Mouse (Mus musculus): ENCODE measurements around the gene Hnf1b.

The Hnf1b gene

DNA sequence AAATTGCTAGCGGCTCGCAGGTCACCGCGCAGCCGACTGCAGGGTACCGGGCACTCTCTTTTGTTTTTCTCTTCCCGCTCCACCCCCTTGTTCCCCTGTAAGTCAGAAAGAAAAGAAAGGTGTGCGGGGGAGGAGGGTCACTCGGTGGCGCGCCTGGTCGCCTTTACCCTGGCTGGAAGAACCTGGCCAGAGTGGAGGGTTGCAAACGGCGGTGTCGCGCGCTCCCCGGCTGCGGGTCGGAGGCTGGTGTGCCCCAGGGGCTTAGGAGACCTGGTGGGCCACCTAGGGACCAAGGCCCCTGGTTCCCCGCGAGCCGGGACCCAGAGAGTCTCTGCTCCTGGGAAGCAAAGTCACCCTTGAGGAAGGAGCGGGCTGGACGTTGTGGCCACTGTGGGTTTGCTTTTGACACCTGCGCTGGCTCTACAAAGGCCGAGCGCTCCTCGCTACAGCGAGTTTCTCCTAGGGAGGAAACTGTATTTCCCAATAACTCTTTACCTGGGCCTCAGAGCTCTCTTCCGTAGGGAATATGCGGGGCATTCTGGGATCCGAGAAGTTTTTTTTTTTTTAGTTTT is 3.4 kb downstream of the Hnf1b start:
- no peak for DNase-seq (ENCODE audit: low read depth)

DNA sequence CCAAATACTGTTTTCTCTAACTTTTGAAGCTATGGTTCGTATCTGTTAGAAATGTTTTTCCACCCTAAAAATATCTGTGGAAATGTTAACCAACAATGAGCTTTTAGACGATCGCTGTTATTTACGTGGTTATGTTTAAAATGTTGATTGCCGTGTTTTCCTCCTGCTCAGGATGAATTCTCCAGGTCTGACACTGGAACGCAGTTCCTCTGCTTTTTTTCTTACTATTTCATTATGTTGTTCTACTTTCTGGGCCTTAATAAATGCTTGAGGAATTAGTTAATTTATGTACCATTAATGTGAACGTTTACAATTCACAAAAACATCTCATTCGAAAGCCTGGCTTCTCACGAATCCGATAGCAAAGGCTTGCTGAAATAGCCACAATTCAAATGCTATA is 4.2 kb downstream of the Hnf1b start:
- DNase-seq (ENCODE audit: low read depth), result no peak

DNA sequence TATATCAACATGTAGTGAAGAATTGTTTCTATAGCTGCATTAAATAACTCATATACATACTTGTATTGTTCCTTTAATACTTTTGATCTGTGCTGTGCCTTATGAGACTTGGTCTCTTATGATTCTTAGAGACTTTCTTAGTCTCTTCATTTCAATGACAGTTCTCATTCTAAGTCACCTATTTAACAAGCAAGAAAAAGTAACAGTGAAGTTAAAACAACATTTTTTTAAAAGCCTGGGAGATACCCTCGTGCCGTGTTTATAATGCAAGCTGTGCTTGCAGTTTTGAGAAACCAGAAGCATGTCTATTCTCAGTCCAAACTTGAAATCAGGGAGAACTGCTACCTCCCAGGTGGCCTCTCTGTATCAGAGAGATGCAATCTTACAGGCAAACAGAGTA is 4.8 kb downstream of the Hnf1b start:
- no peak for DNase-seq (ENCODE audit: low read depth)

DNA sequence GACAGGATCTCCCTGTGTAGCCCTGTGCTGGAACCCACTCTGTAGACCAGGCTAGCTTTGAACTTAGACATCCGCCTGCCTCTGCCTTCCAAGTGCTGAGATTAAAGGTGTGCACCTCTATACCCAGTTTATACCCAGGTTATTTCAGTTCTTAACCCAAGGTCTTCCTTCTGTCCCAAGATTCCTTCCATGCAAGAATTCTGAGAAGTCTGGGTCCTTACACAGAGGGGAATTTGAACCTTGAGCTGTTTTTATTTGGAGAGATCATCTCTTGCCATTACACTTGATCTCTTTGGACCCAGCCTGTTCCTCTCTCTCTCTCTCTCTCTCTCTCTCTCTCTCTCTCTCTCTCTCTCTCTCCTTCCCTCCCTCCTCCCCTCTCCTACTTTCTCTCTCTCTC is 7.4 kb downstream of the Hnf1b start:
- DNase-seq (ENCODE audit: low read depth), result no peak

DNA sequence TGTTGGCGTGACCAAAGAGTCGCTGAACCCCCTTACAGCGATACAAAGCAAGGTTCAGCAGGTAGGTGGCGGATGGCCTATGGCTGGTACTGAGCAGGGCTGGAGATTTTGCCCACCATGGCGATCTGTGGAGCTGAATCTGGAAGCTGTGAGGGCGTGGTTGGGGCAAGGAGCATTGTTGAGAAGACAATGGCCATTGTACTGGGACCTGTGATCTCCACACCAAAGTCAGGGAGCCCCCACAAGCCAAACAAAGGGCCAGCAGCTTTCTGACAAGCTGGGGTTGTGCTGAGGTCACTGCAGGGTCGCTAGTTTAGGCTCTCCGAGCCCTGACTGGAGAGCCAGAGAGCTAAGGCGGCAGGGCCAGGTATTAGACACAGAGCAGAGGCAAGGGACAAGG is 15.4 kb downstream of the Hnf1b start:
- DNase-seq (ENCODE audit: low read depth), result no peak

DNA sequence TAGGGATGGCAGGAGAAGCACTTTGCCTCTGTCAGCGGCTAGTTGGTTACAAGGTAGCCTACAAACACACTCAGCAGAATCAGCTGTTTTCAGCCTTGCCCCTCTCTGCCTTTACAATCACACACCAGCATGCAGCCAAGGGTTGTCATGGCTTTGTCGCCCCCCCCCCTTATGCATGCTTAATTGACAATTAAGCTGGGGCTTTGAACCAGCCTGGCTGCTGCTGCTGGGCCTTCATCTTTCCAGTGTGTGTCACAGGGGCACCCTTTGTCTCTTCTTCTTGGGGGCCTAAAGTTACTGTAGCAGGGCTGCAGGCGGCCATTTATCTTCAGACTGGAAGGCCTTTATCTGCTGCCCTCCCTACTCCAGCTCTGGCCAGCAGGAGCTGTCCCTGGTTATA is 17.7 kb downstream of the Hnf1b start:
- DNase-seq (ENCODE audit: low read depth), result no peak

DNA sequence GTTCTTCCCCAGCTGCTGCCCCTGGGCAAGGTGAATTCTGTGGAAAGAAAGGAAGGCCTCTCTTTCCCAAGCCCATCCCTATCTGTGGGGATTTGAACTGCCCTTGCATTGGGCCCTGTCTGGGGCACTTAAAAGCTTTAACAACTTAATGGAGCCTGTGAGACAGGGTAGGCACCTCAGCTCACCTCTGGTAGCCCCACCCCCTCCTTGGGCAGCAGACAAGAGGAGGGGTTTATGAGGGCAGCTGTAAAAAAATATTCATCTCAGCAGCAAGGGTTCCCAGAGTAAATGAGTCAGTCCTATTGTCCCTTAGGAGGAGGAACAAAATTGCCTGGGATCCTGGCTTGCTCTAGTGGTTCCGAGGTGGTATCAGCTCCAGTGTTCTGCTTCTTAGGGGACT is 19.3 kb downstream of the Hnf1b start:
- no peak for DNase-seq (ENCODE audit: low read depth)

DNA sequence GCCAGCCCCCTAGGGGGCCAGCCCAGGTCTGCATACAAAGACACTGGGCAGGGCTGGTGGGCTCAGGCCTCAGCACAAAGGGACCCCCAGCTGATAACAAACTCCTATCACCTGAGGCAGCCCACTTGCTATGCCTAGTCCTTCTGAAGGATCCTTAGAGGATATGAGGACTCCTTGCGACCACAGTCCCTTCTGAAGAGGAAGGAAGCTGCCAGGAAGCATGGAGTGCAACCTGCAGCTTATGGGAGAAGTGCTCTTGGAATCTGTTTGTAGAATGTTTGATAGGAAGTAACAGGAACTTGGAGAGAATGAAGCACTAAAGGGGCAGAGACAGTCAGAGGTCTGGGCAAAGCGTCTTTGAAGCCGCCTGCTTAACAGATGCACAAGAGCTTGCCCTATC is 19.8 kb downstream of the Hnf1b start:
- no peak for DNase-seq (ENCODE audit: low read depth)

DNA sequence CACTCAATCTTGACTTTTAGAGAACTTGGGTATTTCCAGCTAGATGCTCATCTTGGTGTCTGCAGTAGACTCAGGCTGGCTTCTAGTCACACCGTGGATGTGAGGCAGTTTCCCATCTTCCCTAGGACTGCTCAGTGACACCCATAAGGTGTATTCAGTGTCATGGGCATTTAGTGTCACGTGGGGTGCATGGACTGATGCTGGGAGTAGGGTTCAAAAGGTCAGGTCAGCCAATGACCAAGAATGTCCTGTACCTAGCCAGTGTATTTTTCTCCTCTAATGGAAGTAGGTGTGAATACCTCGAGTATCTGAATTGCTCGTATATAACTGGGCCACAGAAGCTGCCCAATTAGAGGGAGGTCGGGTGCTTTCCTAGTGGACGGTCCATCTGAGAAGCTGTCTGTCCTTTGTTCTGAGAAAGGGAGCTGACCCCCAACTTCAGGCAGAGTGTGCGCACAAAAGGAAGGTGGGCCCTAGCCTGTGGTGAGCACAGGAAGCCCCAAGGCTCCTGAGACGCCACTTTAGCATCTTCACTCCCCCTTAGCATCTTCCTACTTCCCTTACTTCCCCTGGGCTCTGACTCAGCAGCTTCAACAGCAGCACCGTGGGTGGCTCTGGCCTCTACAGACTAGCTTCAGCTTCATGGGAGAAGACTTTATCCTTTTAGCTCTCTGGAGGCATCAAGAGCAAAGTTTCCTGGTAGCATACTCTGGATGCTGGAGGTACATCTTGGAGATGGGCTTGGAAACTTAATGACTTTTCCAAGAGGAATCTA is 22.1 kb downstream of the Hnf1b start:
- DNase-seq (ENCODE audit: low read depth), result no peak

DNA sequence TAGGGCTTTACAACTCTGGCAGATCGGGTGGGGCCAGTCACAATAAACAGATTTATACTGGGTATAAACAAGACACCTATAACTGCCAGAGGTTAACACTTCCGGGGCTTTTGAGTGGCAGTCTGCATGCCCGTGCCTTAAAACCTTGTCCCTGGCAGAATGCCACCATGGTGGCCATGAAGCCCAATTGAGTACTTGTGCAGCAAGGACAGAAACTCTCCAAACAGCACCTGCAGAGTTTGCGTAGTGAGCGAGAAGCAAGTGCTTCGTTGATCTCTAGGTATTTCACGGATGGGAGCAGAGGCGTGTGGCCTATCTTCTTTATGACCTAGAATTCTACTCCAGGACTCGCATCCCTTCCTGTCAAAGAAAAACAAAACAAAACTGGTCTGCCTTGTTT is 23.6 kb downstream of the Hnf1b start:
- DNase-seq (ENCODE audit: low read depth), result no peak

DNA sequence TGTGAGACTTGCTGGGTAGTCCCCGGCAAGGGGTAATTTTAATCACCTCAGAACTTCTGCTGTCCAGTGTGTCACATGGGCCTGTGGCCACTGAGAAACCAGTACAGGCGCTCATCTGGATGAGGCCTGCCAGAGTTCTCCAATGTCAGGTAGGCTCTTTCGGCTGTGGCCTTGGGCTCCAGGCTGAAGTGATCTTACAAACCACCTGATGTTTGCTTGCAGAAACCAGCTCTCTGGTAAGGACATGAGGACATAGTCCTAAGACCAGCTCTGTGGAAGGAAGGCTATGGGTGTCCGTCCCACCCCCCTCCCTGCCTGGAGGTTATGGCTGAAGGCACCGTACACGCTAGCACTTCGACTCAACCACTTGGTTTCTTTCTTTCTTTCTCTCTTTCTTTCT is 26.8 kb downstream of the Hnf1b start:
- no peak for DNase-seq (ENCODE audit: low read depth)

DNA sequence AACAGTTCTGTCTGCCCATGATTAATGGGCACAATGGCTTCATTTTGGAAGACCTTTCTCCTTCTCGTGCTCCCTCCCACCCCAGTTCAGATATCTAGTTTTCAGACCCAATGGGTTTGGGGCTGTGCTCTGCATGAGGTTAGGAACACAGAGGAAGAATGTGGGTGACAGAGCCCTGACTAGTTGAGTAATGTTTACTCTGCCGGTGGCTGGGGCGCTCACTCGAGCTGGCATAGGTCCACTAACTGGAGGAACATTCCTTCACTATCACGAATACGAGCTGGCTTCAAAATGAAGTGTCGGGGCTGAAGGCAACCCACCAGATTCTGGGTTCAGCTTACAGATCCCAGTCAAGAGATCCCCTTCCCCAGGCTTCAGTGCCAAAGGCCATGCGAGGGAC is 27.9 kb downstream of the Hnf1b start:
- no peak for DNase-seq (ENCODE audit: low read depth)

DNA sequence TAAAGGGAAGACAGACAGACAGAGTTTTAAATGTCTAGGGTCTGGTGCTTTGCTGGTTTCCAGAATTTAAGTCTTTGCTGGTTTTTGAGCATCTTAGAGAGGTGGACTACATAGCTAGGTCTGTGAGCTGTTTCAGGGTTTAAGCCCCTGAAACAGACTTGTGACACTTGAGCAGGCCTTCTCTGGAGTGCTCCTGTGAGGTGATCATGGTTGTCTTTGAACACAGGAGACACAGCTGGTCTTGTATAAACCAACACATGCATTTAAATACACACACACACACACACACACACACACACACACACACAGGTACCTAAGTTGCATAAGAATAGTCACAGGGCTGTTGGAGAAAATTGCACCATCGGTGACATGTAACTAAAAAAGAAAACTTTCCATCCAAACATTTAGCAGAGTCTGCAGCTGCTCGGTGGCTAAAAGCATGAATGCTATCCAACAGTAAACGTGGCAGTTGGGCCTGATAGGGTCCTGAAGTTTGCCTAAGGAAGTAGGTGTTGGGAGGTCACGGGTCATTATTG is 28.6 kb downstream of the Hnf1b start:
- DNase-seq (ENCODE audit: low read depth), result no peak

DNA sequence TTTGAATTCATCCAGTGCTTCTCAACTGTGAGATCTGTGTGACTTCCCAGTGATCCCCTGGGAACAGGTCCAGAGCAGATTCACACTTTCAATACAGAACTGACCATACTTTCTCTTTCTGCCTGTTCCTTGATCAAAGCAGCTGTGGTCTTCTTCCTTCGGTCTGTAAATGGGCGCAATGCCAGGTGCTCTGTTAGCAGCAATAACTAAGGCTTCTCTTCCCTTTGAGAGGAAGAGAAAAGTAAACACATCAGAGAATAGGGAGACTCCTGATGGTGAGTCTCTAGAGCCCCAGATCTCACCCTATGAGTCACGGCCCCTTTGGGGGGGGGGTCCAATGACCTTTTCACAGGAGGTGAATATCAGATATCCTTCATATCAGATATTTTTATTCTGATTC is 29.3 kb downstream of the Hnf1b start:
- no peak for DNase-seq (ENCODE audit: low read depth)

DNA sequence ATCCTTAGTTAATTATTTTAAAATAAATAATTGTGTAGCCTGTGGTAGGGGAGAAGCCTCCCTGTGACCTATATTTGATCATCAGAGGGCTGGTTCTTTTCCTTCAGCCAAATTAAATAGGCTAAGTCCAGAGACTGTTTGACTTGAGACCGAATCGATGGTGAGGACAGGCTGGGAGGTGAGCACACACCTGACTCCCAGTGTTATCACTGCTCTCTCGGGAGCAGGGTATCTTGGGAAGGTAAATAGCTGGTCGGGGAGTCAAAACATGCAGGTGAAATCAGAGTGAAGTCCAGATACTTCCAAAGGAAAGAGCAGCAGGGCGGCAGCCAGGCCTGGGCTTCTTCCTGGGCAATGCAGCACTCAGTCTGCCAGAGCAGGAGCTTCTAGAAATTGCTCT is 31.6 kb downstream of the Hnf1b start:
- no peak for DNase-seq (ENCODE audit: low read depth)

DNA sequence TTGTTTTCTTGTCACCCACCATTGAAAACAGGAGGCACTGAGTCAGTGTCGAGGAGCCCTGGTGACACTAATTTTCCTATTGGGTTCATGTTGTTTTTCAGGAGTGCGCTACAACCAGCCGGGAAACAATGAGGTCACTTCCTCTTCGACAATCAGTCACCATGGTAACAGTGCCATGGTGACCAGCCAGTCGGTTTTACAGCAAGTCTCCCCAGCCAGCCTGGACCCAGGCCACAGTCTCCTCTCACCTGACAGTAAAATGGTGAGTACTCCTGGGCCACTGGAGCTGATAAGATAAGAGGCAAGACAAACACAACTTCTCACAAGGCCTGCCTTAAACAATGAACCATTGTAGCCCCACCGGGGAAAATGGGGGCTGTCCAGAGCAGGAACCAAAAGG is 32.7 kb downstream of the Hnf1b start:
- DNase-seq (ENCODE audit: low read depth), result peak; percentile 4

DNA sequence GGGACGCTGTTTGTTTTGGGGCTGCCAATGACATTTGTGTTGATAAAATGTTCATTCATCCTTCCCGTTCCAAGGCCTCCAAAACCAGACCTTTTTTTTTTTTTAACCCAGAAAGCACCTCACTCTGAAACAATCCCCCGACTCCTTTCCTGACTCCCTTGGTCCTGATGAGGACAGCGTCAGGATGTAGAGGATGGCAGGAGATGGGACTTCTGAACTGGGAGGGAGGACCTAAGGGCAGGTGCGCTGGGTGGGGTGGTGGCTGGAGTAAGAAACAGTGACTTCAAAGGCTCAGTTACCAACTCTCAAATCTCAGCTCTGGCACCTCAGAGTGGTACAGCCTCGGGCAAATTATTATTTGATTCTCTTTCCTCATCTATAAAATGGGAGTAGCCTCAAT is 33.2 kb downstream of the Hnf1b start:
- DNase-seq (ENCODE audit: low read depth), result no peak

DNA sequence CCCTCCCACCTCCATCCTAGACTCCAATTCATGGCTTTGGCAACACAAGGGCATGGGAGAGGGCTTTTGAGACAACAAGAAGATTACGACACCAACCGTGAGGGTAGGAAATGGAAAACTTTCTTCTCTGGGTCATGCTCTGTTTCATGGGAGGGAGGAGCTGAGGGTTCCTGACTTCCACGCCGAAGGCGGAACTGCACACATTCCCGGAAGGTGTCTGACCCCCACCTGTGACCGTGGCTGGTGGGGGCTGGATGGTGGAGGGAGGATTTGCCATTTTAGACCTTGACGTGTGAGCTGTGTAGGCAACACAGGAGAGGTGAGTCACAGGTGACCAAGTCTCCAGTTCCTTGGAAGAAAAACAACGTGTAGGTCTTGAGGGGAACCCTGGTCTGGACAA is 33.9 kb downstream of the Hnf1b start:
- no peak for DNase-seq (ENCODE audit: low read depth)

DNA sequence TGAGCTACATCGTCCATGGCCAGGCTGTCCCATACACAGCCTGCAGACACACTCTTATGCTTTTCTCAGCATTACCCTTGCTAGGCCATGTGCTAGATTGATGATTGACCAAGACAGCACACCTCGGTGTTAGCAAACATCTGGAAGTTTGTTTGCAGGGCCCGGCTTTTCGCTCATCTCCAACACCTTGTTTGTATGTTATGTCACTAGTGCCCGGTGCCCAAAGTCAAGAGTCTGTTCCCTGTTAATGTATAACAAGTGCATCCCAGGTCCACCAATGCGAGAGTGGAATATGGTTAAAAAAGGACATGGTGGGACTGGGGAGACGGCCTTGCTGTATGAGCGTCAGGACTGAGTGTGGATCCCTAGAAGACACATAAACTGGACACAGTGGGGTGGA is 35.3 kb downstream of the Hnf1b start:
- no peak for DNase-seq (ENCODE audit: low read depth)

DNA sequence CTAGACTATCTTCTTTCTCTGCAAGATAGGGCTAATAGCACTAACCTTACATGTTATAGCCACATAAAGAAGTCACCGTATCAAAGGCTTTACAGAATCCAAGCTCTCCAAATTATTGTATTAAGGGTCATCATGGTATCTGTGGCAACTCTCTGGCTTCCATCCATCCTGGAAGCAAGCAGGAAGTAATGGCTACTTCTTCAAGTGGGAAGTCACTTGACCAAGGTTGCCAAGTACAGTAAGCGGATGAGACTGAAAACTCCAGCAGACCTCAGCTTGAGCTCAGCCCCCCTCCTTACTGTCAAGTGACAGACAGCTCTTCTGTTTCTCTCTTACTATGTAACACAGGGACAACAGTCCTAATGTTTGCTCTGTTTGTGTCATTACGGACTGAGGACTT is 36.9 kb downstream of the Hnf1b start:
- no peak for DNase-seq (ENCODE audit: low read depth)

DNA sequence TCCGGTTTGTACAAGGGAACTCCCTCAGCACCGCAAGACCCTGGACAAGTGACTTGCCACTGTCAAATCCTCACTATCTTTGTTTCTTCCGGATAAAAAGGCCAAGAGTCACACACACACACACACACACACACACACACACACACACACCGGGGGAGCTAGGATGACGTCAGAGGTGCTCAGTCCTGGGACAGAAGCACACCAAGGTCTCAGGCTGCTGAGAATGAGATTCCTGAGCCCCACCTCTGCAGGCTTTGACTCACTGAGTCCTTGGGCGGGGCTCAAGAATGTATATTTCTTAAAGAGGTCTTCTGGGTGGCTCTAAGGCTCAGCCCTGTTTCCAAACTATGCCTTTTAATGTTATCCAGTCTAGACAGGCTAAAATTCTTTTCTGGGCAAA is 41.5 kb downstream of the Hnf1b start:
- no peak for DNase-seq (ENCODE audit: low read depth)

DNA sequence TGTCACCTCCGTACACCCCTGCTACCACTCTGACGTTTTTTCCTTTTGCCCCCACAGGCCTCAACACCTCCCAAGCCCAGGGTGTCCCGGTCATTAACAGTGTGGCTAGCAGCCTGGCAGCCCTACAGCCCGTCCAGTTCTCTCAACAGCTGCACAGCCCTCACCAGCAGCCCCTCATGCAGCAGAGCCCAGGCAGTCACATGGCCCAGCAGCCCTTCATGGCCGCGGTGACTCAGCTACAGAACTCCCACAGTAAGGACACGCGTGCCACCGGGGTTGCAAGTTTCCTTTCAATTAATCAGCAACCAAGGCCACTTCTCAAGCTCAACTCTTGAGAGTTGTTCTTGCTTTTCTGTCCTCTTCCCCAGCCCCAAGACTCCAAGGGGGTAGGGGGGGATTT is 43.5 kb downstream of the Hnf1b start:
- DNase-seq (ENCODE audit: low read depth), result no peak

DNA sequence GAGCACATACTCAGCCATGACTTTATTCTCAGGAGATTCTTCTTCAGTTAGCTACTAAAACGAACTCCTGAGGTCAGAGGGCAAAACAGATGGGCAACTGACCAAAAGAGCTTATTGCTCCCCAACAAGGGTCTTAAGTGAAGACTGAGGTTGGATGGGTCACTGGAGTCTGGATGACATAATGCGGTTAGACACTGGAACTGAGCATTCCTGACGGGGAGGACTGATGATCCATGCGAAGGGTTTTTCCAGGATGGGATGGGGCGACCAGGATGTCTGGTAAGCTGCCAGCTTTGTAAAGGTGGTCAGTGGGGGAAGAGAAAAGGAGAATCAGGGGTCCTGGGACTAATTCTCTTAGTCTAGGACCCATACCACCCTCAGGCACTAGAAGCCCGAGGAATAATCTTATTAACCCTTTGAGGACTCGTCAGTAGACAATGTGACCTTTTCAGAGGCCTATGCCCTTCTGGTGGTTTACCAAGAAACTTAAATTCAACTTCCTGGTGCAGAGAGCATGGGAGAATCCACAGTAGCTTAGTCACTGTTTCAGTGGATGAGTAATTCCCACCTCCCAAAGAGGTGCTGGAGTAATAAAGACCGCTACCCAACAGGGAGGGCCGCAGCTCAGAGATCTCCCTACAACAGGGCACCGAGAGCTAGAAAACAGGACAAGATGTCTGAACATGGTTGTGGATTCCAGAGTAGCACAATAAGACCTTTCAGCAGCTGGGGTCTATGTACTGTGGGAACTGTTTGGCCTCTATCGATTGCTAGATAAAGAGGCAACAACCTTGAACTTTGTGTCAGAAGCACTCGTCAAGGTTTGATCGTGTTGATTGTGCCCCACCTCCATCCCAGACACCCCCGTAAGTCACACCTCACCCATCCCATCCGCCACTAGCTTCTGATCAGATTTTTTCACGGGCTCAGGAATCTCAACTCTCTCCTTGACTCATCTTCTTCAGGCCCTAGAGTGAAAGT is 46.9 kb downstream of the Hnf1b start:
- no peak for DNase-seq (ENCODE audit: low read depth)
